Mouse (Mus musculus) neutrophil, adult 65 days (primary cell): ENCODE measurements around the gene Hmbs. TPM values are rescaled to one million over a fixed set of nuclear protein-coding genes. Genes with fewer than 3 reads are reported as not detected.

Experiments
- total RNA-seq: library from RNA; stranded (reverse); gene quantifications from 2 replicates; pipeline ENCODE4 v1.2.4, GENCODE M21; 2023

Hmbs gene
- total RNA-seq = 23.6 and 27.7 TPM in 2 replicates

GRCm38 (mm10) chr9:44343781-44344421 is at the start of gene Hmbs:
Gene Hmbs (minus strand): TSS chr9:44344228.

GRCm38 (mm10) chr9:44379054-44379834 is 35.2 kb upstream of the Hmbs start, which contains the start of gene Hyou1:
Gene Hyou1 (plus strand): TSS chr9:44379490.

GRCm38 (mm10) chr9:44361190-44361917 is 17.3 kb upstream of the Hmbs start, which contains the start of gene Vps11:
Gene Vps11 (minus strand): TSS chr9:44361670.

GRCm38 (mm10) chr9:44334396-44335330 is 9.4 kb downstream of the Hmbs start, which contains the start of gene H2afx:
Gene H2afx (plus strand): TSS chr9:44334694.

GRCm38 (mm10) chr9:44325768-44326370 is 18.2 kb downstream of the Hmbs start, which contains the start of gene Dpagt1:
Gene Dpagt1 (plus strand): TSS chr9:44326019.

GRCm38 (mm10) chr9:44319887-44320798 is 23.9 kb downstream of the Hmbs start, which contains the start of gene C2cd2l:
Gene C2cd2l (minus strand): TSS chr9:44320285.

GRCm38 (mm10) chr9:44305466-44306079 is 38.5 kb downstream of the Hmbs start, which contains the start of gene Hinfp:
Gene Hinfp (minus strand): TSS chr9:44305671.

GRCm38 (mm10) chr9:44288076-44288958 is 55.7 kb downstream of the Hmbs start, which contains the start of gene Abcg4:
Gene Abcg4 (minus strand): TSS chr9:44288615.

Other genes with a start within 250 kb of the Hmbs start
- gene Mfrp, start 242.5 kb downstream of the Hmbs start, total RNA-seq = 0.77 and 1.1 TPM in 2 replicates
- 2.7 TPM in 1 of 2 replicates, not detected in the other for gene C1qtnf5, start 237.0 kb downstream of the Hmbs start, total RNA-seq
- gene Gm49380, start 230.7 kb downstream of the Hmbs start, total RNA-seq = 0.44 TPM in 1 of 2 replicates, not detected in the other
- 26.2 and 33.8 TPM in 2 replicates for gene Rnf26, start 230.7 kb downstream of the Hmbs start, total RNA-seq
- 3.7 and 5.3 TPM in 2 replicates for gene Mcam, start 209.8 kb downstream of the Hmbs start, total RNA-seq
- 194 and 257 TPM in 2 replicates for gene Cbl, start 110.2 kb downstream of the Hmbs start, total RNA-seq
- not detected in 2 replicates for gene Ccdc153, start 103.6 kb downstream of the Hmbs start, total RNA-seq
- gene Pdzd3, start 92.8 kb downstream of the Hmbs start, total RNA-seq = 1.00 and 1.8 TPM in 2 replicates
- gene Nlrx1, start 75.6 kb downstream of the Hmbs start, total RNA-seq = 60.6 TPM in 2 replicates
- gene Abcg4, start 55.6 kb downstream of the Hmbs start, total RNA-seq = 1.9 and 4.7 TPM in 2 replicates
- gene Hinfp, start 38.6 kb downstream of the Hmbs start, total RNA-seq = 31.3 and 43.5 TPM in 2 replicates
- 14.1 and 17.2 TPM in 2 replicates for gene C2cd2l, start 23.9 kb downstream of the Hmbs start, total RNA-seq
- gene Dpagt1, start 18.2 kb downstream of the Hmbs start, total RNA-seq = 12.2 and 14.1 TPM in 2 replicates
- 192 and 211 TPM in 2 replicates for gene H2afx, start 9.5 kb downstream of the Hmbs start, total RNA-seq
- 49.5 and 63.8 TPM in 2 replicates for gene Vps11, start 17.4 kb upstream of the Hmbs start, total RNA-seq
- gene Hyou1, start 35.3 kb upstream of the Hmbs start, total RNA-seq = 60.5 and 72.5 TPM in 2 replicates
- gene Slc37a4, start 52.6 kb upstream of the Hmbs start, total RNA-seq = 8.4 and 13.8 TPM in 2 replicates
- gene Rps25, start 62.9 kb upstream of the Hmbs start, total RNA-seq = 664 and 910 TPM in 2 replicates
- gene Trappc4, start 63.4 kb upstream of the Hmbs start, total RNA-seq = 57.2 and 62.8 TPM in 2 replicates
- 24.8 and 31.3 TPM in 2 replicates for gene Ccdc84, start 74.3 kb upstream of the Hmbs start, total RNA-seq
- gene Foxr1, start 96.9 kb upstream of the Hmbs start, total RNA-seq = not detected in 2 replicates
- not detected in 2 replicates for gene Upk2, start 110.7 kb upstream of the Hmbs start, total RNA-seq
- gene Bcl9l, start 138.6 kb upstream of the Hmbs start, total RNA-seq = 10.4 and 11.3 TPM in 2 replicates
- gene Cxcr5, start 217.6 kb upstream of the Hmbs start, total RNA-seq = 0.45 TPM in 1 of 2 replicates, not detected in the other